Mouse (Mus musculus) forebrain, embryonic 14.5 days (tissue): Measurements from ENCODE around the gene Oxct2a. TPM values are rescaled to one million over a fixed set of nuclear protein-coding genes. Genes with fewer than 3 reads are reported as not detected.
"Not testable (repeated sequence)": the region's sequence is repeated elsewhere in the genome, so short reads cannot be mapped to it uniquely, and the experiment has no call there.

ENCODE experiments used
- ATAC-seq: fragments of 200-750 bp; cut with Nextera tagmentation; 2 replicates; pipeline ENCODE4 v1.8.0; 2017; ENCODE audit warnings: mild to moderate bottlenecking, moderate library complexity
- DNase-seq: peaks from one replicate; pipeline ENCODE4 v3.0.0-alpha.2; 2015; ENCODE audit warnings: low spot score
- H3K27ac ChIP-seq: fragments of 300-500 bp; sonication (generic); 2 replicates; pipeline ENCODE4 v1.5.1; 2014; ENCODE audit warnings: low read depth, mild to moderate bottlenecking, control low read depth, low read length, moderate library complexity
- H3K27me3 ChIP-seq: fragments of 300-500 bp; sonication (generic); replicated peaks from 2 replicates; pipeline ENCODE4 v1.6.1; 2014; ENCODE audit warnings: low read length, control low read depth, mixed read lengths; ENCODE audit not compliant: control insufficient read depth, insufficient read depth
- H3K36me3 ChIP-seq: fragments of 300-500 bp; sonication (generic); 2 replicates; pipeline ENCODE4 v1.6.1; 2014; ENCODE audit warnings: low read length, control low read depth; ENCODE audit not compliant: control insufficient read depth, insufficient read depth
- H3K4me1 ChIP-seq: fragments of 300-500 bp; sonication (generic); 2 replicates; pipeline ENCODE4 v1.6.1; 2014; ENCODE audit warnings: antibody characterized with exemption, low read length, control low read depth; ENCODE audit not compliant: control insufficient read depth, insufficient read depth
- H3K4me2 ChIP-seq: fragments of 300-500 bp; sonication (generic); 2 replicates; pipeline ENCODE4 v1.6.1; 2014; ENCODE audit warnings: mild to moderate bottlenecking, control low read depth, low read length
- H3K4me3 ChIP-seq: fragments of 300-500 bp; sonication (generic); 2 replicates; pipeline ENCODE4 v1.5.1; 2014; ENCODE audit warnings: low read depth, low read length, control low read depth
- H3K9ac ChIP-seq: fragments of 300-500 bp; sonication (generic); 2 replicates; pipeline ENCODE4 v1.6.1; 2014; ENCODE audit warnings: mild to moderate bottlenecking, low read length, control low read depth, moderate library complexity
- H3K9me3 ChIP-seq: fragments of 300-500 bp; sonication (generic); replicated peaks from 2 replicates; pipeline ENCODE4 v1.6.1; 2016; ENCODE audit warnings: low read length, control low read depth, mixed read lengths; ENCODE audit not compliant: control insufficient read depth
- WGBS: fragments of 180-500 bp; shearing (Covaris S2); extraction: QIAGEN DNeasy Blood & Tissue Kit; methylation state at CpG from one replicate; pipeline ENCODE4 v1.1.7; 2014; 5-methylcytosine and 5-hydroxymethylcytosine counted together
- polyA plus RNA-seq: library from polyadenylated mRNA; unstranded; fragments of >200 nt; fragmentation: Nextera tagmentation; extraction: Ambion mirVana; gene quantifications from 2 replicates; pipeline ENCODE4 v1.2.1, GENCODE M21; 2014

The Oxct2a gene
- polyA plus RNA-seq, 1 experiment from 2014 or later: not detected

DNA sequence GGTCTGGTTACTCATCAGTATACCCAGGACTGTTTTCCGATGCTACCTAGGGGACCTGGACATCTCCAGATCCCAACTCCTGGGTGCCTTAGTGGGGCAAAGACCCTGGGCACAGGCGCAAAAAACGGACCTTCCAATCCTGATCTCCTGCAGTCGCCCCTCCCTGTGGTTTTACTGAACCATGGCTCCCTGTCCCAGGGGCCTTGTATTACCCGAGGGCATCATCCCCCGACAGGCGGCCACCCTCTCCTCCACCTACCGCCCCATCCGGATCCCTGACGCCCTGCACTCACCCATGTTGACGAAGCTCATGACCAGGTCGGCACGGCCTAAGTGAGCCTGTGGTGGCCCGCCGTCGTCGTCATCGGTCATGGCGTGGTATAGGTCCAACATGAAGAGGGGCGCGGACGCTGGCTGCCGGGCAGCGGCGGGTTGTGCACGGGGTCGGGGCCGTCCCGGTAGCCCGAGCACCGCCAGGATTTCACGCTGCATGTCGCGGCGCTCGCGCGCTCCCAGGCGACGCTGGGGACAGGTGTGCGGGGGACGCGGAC is 18.7 kb upstream of the Oxct2a start:
- 3% methylated on average over 38 of the region's 43 CpGs for WGBS
- peak overlapping the region; percentile 43 for H3K4me3 ChIP-seq
- H3K27me3 ChIP-seq: peaks cover 40% of the 10 kb centered on the region
- peaks cover 3% of the 10 kb centered on the region; the same call in 1 of the 2 replicates for H3K36me3 ChIP-seq
- peaks cover 11% of the 10 kb centered on the region for H3K4me1 ChIP-seq
- no peaks in the 10 kb centered on the region for H3K9me3 ChIP-seq
- peak overlapping the region; percentile 82 for H3K4me2 ChIP-seq
- no peak overlapping the region for H3K27ac ChIP-seq
- peak; percentile 6 for DNase-seq
- peak overlapping the region; percentile 43 for H3K9ac ChIP-seq
- peak; percentile 35 for ATAC-seq

DNA sequence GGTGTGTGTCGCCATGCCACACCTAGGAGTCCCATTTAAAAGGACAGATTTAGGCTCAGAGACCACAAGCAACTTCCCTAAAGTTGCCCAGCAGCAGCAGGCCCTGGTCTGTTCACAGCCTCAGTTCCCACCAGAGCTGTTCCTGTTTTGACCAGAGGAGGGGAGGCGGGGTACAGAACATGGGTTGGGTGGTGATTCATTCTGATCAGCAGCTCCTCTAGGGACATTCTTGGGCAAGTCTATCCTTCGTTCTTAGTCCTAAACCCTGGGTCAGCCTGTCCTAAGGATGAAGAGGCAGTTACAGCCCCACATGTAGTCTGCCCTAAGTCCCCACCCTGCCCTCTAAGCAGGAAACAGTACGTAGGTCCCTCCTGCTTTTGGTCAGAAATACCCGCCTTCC is 16.8 kb upstream of the Oxct2a start:
- 66% methylated on average over 5 of the region's 5 CpGs for WGBS
- H3K9me3 ChIP-seq: no peaks in the 10 kb centered on the region
- no peak for DNase-seq
- no peak for ATAC-seq
- H3K36me3 ChIP-seq: no peaks in the 10 kb centered on the region
- H3K4me1 ChIP-seq: peaks cover 11% of the 10 kb centered on the region
- H3K4me2 ChIP-seq: no peak overlapping the region
- H3K9ac ChIP-seq: no peak overlapping the region
- peaks cover 40% of the 10 kb centered on the region for H3K27me3 ChIP-seq
- H3K27ac ChIP-seq: no peak overlapping the region
- no peak overlapping the region for H3K4me3 ChIP-seq

DNA sequence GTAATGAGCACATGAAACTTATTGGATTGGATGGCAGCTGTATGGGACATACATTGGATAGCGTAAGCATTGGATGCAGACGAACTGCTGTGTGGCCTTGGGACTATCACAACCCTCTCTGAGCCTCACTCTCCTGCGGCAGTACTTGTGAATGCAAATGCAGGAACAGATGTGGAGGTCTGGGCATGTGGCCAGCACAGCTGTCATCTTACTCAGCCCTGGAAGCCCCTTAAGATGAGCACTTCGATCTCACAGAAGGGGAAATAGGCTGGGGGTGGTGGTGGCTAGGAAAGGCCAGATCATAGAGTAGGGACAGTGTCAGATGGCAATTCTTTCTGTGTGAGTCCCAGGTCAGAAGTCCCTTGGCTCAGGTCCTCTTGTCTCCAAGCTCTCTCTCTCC is 14.3 kb upstream of the Oxct2a start:
- DNase-seq (peak; percentile 9), ATAC-seq (no peak)
- WGBS: 81% methylated on average over 4 of the region's 4 CpGs
- H3K36me3 ChIP-seq: no peaks in the 10 kb centered on the region
- peaks cover 4% of the 10 kb centered on the region; the same call in 1 of the 2 replicates for H3K4me1 ChIP-seq
- no peak overlapping the region for H3K27ac ChIP-seq
- H3K4me3 ChIP-seq: no peak overlapping the region
- H3K27me3 ChIP-seq: peaks cover 24% of the 10 kb centered on the region
- no peaks in the 10 kb centered on the region for H3K9me3 ChIP-seq
- no peak overlapping the region for H3K4me2 ChIP-seq
- no peak overlapping the region for H3K9ac ChIP-seq

DNA sequence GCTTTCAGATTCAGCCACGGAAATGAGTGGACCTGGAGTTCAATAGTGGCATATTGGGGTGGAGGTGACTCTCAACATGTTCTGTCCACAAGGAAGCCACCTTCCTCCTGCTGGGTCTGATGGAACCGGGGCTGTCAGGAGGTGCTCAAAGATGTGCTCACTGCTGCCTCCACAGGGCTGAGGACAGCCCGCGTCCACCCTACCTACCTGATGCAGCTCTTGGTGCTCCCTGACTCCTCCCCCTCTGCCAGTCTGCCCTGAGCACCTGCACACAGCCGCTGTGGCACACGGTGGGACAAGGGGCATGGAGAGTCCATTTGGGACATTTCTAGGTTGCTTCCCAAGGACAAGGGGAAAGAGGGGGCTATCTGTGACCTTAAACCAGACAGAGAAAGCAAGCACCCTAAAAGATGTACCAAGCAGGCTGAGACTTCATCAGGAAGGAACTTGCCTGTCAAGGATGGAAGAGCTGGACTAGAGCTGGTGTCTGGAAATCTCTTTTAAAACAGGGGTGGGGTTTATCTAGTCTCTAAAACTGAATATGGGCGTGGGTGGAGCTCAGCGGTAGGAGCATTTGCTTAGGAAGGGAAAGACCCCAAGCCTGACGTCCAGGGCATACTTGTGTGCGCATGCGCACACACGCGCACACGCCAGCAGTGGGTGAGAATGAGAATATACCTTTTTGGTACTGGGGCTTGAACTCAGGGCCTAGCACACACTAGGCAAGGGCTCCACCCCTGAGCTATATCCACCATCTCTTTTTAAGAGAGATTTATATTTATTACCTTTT is 12.6 kb upstream of the Oxct2a start:
- no peak for DNase-seq
- Histone ChIP-seq H3K9ac (no peak overlapping the region), H3K4me2 (no peak overlapping the region), H3K27me3 (peaks cover 8% of the 10 kb centered on the region; the same call in 1 of the 2 replicates), H3K27ac (no peak overlapping the region), H3K36me3 (no peaks in the 10 kb centered on the region), H3K9me3 (no peaks in the 10 kb centered on the region), H3K4me3 (no peak overlapping the region), H3K4me1 (no peaks in the 10 kb centered on the region)
- WGBS: 69% methylated on average over 14 of the region's 14 CpGs
- no peak for ATAC-seq

DNA sequence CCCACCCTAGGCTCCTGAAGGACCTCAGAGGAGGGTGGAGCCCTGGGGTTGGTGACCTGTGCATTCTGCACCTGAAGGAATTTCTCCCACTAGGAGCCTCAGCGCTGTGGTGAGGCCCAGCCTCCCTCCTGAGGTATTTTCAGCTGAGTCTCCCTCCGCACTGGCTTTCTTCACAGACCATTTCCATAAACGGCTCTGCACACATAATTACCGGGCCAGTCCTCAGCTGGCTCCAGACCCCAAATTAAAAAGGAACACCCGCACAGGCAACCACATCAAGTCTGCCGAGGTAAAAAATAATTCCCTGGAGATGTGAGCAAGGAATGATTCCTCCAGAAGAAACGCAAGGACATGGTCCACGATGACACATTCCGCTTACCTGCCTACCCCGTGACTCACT is 11.8 kb upstream of the Oxct2a start:
- WGBS: 79% methylated on average over 10 of the region's 10 CpGs
- H3K4me3 ChIP-seq, H3K36me3 ChIP-seq, H3K4me2 ChIP-seq, H3K4me1 ChIP-seq, H3K27ac ChIP-seq, H3K9me3 ChIP-seq, DNase-seq, H3K9ac ChIP-seq, H3K27me3 ChIP-seq, ATAC-seq: not testable (repeated sequence)

DNA sequence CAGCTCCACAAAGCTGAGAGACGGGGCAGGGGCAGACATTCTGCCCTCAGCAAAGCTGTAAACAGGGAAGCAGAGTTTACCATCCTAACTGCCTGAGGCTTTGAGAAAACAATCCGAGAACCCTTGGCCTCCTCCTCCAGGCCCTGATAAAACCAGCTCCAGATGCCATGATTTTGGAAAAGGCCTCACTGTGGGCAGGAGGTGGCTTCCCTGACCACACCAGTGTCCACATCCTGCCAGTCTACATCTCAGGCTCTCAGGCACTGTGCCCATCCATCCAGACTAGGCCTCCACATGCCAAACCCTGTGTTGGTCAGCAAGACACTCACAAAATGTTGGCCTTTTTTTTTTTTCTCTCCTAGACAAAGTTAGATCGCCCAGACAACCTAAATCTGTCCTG is 10.7 kb upstream of the Oxct2a start:
- ATAC-seq (no peak), DNase-seq (no peak)
- H3K9ac ChIP-seq: no peak overlapping the region
- H3K4me1 ChIP-seq: no peaks in the 10 kb centered on the region
- no peak overlapping the region for H3K4me2 ChIP-seq
- 83% methylated on average over 3 of the region's 3 CpGs for WGBS
- no peaks in the 10 kb centered on the region for H3K36me3 ChIP-seq
- H3K4me3 ChIP-seq: no peak overlapping the region
- H3K27ac ChIP-seq: no peak overlapping the region
- no peaks in the 10 kb centered on the region for H3K9me3 ChIP-seq
- no peaks in the 10 kb centered on the region for H3K27me3 ChIP-seq

DNA sequence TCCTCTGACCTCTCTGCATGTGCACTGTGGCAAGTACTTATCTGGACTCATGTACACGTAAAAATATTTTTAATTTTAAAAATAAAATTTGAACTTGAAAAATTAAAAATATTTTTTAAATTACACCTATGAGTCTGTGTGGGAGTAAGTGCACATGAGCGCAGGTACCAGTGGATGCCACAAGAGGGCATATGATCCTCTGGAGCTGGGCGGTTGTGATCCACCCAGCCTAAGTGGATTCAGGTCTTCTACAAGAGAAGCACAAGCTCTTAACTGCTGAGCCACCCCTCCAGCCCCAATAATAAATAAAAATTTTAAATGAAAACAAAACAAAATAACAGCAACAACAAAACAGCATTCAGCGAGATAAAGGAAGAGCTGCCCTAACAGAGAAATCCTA is 9.7 kb upstream of the Oxct2a start:
- Histone ChIP-seq H3K4me3 (no peak overlapping the region), H3K27ac (no peak overlapping the region), H3K9ac (no peak overlapping the region), H3K36me3 (no peaks in the 10 kb centered on the region), H3K4me1 (no peaks in the 10 kb centered on the region), H3K9me3 (no peaks in the 10 kb centered on the region), H3K27me3 (no peaks in the 10 kb centered on the region), H3K4me2 (no peak overlapping the region)
- ATAC-seq: no peak
- no peak for DNase-seq
- 96% methylated on average over 4 of the region's 4 CpGs for WGBS

DNA sequence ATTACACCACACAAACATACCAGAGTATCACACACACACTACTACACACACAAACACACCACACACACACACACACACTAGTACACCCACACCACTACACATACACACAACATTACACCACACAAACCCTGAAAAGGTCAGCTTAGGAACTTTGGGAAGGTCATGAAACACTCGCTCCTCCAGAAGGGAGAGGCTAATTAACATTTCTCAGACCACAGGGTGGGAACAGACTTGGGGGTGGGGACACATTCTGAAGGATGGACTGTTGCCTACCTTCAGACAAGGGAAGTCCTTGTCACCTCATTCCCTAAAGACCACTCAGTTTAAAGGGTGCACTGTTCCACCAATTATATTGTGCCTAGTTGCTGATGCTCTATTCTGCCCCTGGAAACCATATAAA is 8.5 kb upstream of the Oxct2a start:
- H3K9ac ChIP-seq, ATAC-seq, H3K36me3 ChIP-seq, H3K4me2 ChIP-seq, DNase-seq, H3K27me3 ChIP-seq, H3K27ac ChIP-seq, H3K9me3 ChIP-seq, H3K4me3 ChIP-seq, H3K4me1 ChIP-seq: not testable (repeated sequence)
- 71% methylated on average over 1 of the region's 1 CpGs for WGBS

DNA sequence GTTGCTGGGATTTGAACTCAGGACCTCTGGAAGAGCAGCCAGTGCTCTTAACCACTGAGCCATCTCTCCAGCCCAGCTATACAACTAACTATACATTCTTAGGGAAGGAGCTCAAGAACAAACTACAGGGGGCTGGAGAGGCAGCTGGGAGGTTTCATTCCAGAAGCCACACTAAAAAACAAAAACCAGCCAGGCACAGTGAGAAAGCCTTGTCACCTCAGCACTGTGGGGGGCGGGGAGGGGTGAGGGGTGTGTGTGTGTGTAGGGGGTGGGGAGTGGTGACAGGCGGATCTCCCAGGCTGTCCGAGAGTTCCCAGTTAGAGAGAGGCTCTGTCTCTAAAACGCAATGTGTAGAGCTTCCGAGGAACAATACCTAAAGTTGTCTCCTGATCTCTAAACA is 7.9 kb upstream of the Oxct2a start:
- H3K9ac ChIP-seq: no peak overlapping the region
- H3K4me2 ChIP-seq: no peak overlapping the region
- H3K4me3 ChIP-seq: no peak overlapping the region
- H3K9me3 ChIP-seq: no peaks in the 10 kb centered on the region
- H3K4me1 ChIP-seq: no peaks in the 10 kb centered on the region
- DNase-seq (no peak), ATAC-seq (no peak)
- H3K27me3 ChIP-seq: no peaks in the 10 kb centered on the region
- 66% methylated on average over 5 of the region's 5 CpGs for WGBS
- H3K27ac ChIP-seq: no peak overlapping the region
- no peaks in the 10 kb centered on the region for H3K36me3 ChIP-seq
